Mouse (Mus musculus) ZHBTc4 (cell line): ENCODE measurements around the gene Kank1.

Experiments
- DNase-seq: peaks from one replicate; pipeline ENCODE4 v3.0.0-alpha.2; 2011; ENCODE audit warnings: low read depth, low spot score

Kank1 gene

GRCm38 (mm10) chr19:25311626-25312025 lies 74.9 kb downstream of the Kank1 start:
- DNase-seq = no peak

DNA sequence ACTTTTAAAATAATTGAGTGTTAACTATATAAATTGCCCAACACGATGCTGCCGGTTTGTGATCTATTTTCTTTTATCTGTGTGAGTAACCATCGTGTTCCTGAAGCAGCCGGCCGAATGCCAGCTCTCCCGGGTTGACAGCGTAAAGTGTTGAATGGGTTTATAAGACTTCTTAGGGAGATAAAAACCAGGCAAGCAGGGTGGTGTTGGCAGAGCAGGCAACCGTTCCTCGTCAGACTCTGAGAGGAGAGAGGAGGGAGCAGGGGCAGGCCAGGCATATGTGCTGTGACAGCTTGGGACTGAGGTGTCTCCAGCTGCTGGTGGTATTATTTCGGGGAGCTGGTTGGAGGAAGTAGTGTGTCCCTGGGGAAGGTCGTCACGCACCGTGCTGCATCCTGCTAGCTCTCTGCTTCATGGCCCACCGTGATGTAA lies 78.7 kb downstream of the Kank1 start:
- no peak for DNase-seq

DNA sequence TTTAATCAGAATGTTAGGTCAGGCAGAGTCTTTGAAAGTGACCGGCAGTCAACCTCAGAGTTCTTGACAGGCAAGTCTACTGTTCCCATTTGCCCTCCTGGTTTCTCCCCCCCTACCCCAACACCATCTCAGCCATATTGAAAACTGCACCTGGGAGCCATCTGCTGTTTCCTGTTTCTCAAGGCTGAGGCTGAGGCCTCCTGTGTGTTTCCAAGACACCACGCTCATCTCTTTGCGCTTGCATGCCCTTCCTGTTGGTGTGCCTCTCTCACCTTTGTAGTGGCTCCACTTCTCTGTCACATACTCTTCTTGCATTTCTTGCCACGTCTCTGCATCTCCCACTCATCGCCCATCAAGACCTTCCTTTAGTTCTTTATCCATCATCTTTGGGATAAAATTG lies 79.2 kb downstream of the Kank1 start:
- DNase-seq = no peak

DNA sequence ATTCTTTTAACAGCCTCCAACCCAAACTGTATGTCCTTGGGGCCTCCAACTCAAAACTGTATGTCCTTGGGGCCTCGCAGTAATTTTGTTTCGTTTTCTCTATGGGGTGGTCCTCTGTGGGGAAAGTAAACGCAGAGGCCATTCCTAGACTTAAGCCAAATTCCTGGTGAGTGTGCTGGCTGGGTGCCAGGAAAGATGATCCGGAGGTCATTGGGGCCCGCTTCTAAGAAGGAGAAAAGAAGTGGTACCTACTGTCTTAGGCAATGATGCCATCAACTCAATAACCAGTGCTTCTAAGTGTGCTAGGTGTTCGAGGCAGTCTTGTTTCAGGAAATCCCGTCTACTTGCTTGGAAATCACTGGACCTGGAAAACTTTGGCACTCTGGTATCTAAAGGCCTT lies 87.5 kb downstream of the Kank1 start:
- no peak for DNase-seq

DNA sequence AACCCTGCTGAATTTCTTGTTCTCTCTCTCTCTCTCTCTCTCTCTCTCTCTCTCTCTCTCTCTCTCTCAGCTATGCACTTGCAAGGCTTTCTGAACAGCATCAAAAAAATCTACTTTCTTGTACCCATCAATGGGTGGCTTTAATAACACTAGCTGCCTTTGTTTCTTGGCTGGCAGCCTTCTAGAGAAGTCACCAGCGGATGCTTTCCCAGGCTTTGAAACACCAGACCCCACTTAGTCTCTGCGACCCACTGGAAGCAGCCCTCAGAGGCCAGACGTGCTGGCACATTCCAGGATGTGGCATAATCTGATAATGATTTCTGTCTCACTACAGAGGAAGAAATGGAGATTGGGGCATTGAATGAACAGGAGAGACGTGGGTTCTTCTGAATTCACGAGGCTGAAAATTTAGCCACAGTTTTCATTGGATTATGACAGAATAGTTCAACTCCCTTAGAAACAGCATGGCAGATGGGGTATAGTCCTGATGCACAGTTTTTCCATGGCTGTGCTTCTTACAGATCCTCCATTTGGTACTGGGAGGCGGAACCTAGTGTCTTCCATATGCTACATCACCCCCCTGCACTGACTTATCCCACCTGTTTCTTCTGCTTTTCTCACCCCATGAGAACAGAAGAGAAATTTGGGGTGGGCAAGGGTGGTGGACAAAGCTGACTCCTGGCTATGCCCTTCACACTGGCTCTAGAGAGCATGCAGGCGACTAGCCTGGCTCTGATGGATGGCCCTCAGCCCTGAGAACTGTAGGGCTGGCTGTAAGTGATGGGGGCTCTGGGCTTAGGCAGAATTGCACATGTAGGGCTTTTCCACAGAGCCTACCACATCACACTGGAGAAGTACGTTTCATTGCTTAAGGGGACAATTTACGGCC lies 88.6 kb downstream of the Kank1 start:
- DNase-seq = no peak

DNA sequence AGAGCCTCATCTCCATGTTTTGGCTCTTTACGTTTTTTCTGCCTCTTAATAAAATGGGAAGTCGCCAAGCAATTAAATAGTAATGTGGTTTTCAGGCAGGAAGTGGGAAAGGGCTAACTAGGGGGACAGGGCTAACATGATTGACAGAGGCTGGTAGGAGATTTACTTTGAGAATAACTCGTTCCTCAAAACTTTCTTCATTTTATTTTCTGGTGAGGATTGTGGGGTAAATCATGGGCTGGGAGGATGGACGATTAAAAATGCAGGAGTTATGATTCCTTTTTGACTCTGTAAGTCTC lies 89.2 kb downstream of the Kank1 start:
- no peak for DNase-seq

DNA sequence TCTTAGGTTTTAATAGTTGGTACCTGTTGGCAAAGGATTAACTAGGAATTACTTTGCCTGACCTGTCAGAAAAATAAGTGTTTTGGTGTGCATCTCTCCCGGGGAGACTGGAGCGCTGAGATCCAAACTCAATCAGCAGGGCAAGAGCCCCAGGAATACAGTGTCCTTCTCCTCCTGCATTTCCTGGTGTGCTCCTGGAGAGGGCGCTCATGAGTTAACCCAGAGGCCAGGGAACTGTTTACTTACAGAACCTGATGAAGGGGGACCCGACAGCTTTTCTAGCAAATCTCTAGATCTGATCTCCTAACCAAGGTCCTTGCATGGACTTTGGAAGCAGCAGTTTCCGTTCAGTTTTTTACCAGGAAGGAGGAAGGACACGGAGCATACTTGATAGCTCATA lies 90.9 kb downstream of the Kank1 start:
- DNase-seq = peak; percentile 72

DNA sequence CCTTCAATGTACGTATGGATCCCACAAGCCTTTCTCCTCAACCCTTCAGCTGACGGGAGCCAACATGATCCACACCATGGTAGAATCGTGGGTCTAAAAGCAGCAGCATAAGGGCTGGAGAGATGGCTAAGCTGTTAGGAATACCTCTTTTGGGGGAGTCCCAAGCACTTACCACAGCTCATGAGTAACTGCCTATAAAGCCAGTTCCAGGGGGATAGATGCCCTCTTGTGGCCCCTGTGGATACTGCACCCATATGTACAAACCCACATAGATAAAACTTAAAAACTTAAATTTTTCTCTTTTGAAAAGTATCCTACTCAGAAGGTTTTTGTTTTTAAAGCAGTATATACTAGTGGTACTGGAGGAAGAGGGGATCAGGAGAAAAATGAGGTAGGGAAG lies 97.6 kb downstream of the Kank1 start:
- peak; percentile 64 for DNase-seq

DNA sequence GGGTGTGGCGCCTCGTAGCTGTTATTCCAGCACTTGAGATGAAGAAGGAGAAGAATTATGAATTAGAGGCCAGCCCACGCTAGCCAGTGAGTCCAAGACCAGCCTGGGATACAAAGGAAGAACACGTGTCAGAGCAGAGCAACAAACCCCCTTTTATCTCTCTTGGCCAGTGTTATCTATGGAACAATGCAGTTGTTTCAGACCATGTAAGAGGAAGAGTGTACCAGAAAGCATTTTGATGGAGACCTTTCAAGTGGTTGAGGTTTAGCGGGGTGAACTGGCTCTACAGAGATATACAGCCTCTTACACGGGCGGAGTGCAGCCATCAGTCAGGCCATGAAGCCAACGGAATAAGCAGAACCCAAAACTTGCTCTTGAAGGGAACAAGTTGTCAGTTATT lies 100.0 kb downstream of the Kank1 start:
- no peak for DNase-seq

GRCm38 (mm10) chr19:25340630-25341620 lies 104.2 kb downstream of the Kank1 start:
- DNase-seq = peak; percentile 76

DNA sequence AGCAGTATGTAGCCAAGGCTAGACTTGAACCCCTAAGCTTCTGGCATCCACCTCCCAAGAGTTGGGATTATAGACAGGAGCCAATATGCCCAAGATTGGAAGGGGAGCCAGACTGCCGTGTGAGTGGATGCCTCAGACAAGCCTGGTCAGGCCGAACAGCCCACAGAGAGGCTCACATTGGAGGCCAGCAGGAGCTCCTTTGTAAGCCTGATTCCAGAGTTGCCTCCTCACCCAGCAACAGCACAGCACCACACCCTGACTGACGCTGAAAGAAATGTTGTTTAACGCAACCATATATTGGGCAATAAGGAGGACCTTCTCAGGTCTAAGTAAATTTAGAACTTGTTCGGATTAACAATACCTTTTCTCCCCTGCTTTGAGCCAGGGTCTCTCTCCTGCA lies 105.3 kb downstream of the Kank1 start:
- no peak for DNase-seq

GRCm38 (mm10) chr19:25343657-25344322 lies 107.0 kb downstream of the Kank1 start:
- DNase-seq = no peak

DNA sequence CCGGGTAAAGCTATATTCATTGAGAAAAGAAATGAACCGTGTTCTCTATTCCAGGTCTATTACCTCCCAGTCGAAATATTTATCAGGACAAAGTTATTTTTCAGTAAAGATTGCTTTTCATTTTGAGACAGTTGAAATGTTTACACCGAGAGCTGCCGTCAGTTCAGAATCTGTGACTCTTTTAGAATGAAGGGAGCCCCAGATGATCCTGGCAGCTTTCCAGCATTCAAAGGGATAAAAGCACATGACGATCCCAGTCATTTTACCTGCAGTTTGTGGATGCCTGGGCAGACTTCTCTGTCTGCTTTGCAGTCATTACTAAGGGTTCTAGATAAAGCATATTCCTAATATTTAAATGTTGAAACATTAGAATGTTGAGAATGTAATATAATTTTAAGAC lies 107.6 kb downstream of the Kank1 start:
- no peak for DNase-seq

- DNase-seq = no peak
Measured at GRCm38 (mm10) chr19:25345972-25346371, 109.2 kb downstream of the Kank1 start.

DNA sequence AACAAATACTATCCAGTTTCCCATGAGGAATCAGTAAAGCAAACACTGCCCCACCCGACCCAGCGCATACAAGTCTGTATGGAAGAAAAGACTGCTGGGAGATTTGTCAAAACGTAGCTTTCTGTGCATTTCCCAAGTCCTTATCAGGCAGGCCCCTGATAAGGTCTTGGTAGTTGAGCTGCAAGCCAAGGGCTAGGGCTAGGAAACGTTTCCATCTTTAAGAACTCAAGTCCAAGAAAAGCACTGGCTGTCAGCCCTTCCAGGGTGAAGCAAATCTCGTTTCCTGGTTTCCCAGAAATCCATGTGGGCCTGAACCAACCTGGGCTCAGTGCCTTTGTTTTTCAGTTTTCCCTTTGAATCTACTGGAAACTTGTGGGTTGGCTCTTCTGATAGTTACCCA lies 110.7 kb downstream of the Kank1 start:
- peak; percentile 51 for DNase-seq

GRCm38 (mm10) chr19:25351257-25351955 lies 114.6 kb downstream of the Kank1 start:
- no peak for DNase-seq

- DNase-seq = no peak
Measured at GRCm38 (mm10) chr19:25357094-25357493, 120.3 kb downstream of the Kank1 start.

DNA sequence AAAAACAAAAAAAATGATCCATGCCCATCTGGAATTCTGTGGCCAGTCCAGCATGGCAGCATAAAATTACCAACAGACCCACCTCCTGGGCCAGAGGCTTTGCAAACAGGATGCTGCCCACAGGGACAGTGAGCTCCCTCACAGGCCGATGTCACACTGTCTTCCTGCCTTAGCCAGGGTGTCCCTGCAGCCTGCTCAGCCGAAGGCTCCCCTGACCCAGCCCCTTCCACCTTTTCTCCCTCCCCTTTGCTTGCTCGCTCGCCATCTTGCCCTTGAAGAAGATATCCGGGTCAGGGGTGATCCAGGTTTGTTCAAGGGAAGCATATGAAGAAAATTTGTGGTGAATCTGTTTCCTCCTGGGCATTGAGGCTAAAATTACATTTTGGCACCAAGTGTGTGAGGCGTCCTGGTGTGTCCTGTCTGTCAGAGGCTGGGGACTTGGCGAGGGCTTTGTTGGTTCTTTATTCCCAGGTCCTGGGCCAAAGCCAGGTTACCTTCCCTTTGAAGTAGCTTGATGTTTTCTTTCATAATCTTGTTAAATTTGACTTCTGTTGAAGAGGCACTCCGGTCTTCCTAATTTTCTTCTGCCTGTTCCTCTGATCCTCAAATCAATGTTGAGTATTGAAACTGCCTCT lies 121.8 kb downstream of the Kank1 start:
- no peak for DNase-seq

- peak; percentile 69 for DNase-seq
Measured at GRCm38 (mm10) chr19:25360571-25361029, 123.8 kb downstream of the Kank1 start.

- DNase-seq = no peak
Measured at GRCm38 (mm10) chr19:25361956-25362355, 125.2 kb downstream of the Kank1 start.

- DNase-seq = no peak
Measured at GRCm38 (mm10) chr19:25365698-25366097, 128.9 kb downstream of the Kank1 start.
